Mouse (Mus musculus) hindbrain, postnatal 0 days (tissue): ENCODE data around the gene Fignl2. TPM values are rescaled to one million over a fixed set of nuclear protein-coding genes. Genes with fewer than 3 reads are reported as not detected.
"Not testable (repeated sequence)": the region's sequence is repeated elsewhere in the genome, so short reads cannot be mapped to it uniquely, and the experiment has no call there.

ENCODE experiments used
- ATAC-seq: fragments of 200-750 bp; cut with Nextera tagmentation; 2 replicates; pipeline ENCODE4 v1.8.0; 2017; ENCODE audit warnings: mild to moderate bottlenecking, moderate TSS enrichment, moderate library complexity
- DNase-seq: peaks from one replicate; pipeline ENCODE4 v3.0.0-alpha.2; 2015; ENCODE audit warnings: low spot score
- H3K27ac ChIP-seq: fragments of 300-500 bp; sonication (generic); 2 replicates; pipeline ENCODE4 v1.5.1; 2014; ENCODE audit warnings: mild to moderate bottlenecking
- H3K27me3 ChIP-seq: fragments of 300-500 bp; sonication (generic); 2 replicates; pipeline ENCODE4 v1.6.1; 2014; ENCODE audit warnings: low read length, mixed read lengths; ENCODE audit not compliant: insufficient read depth
- H3K36me3 ChIP-seq: fragments of 300-500 bp; sonication (generic); 2 replicates; pipeline ENCODE4 v1.6.1; 2014; ENCODE audit warnings: low read length, mixed read lengths; ENCODE audit not compliant: insufficient read depth
- H3K4me1 ChIP-seq: fragments of 300-500 bp; sonication (generic); 2 replicates; pipeline ENCODE4 v1.6.1; 2014; ENCODE audit warnings: antibody characterized with exemption, low read length, mixed read lengths; ENCODE audit not compliant: insufficient read depth
- H3K4me2 ChIP-seq: fragments of 300-500 bp; sonication (generic); 2 replicates; pipeline ENCODE4 v1.6.1; 2014; ENCODE audit warnings: low read depth, mild to moderate bottlenecking, low read length, moderate library complexity, mixed read lengths
- H3K4me3 ChIP-seq: fragments of 300-500 bp; sonication (generic); 2 replicates; pipeline ENCODE4 v1.5.1; 2014; ENCODE audit warnings: low read length
- H3K9ac ChIP-seq: fragments of 300-500 bp; sonication (generic); replicated peaks from 2 replicates; pipeline ENCODE4 v1.6.1; 2014; ENCODE audit warnings: mild to moderate bottlenecking, low read length, moderate library complexity, mixed read lengths
- H3K9me3 ChIP-seq: fragments of 300-500 bp; sonication (generic); 2 replicates; pipeline ENCODE4 v1.6.1; 2016; ENCODE audit warnings: low read length, mixed read lengths
- CTCF ChIP-seq: IDR thresholded peaks from 2 replicates; pipeline ENCODE4 v1.5.1; 2016; ENCODE audit warnings: antibody characterized with exemption, control low read depth, low read depth
- WGBS: fragments of 180-500 bp; shearing (Covaris S2); extraction: QIAGEN DNeasy Blood & Tissue Kit; methylation state at CpG from one replicate; pipeline ENCODE4 v1.1.7; 2014; 5-methylcytosine and 5-hydroxymethylcytosine counted together
- polyA plus RNA-seq: library from polyadenylated mRNA; unstranded; fragments of >200 nt; fragmentation: Nextera tagmentation; extraction: Ambion mirVana; gene quantifications from 2 replicates; pipeline ENCODE4 v1.2.1, GENCODE M21; 2015
- total RNA-seq: library from RNA; depleted of rRNA; stranded (reverse); fragments of >200 nt; gene quantifications from 2 replicates; pipeline ENCODE4 v1.2.3, GENCODE M21; 2014

Fignl2 gene
- total and polyA plus RNA-seq, 2 experiments from 2014 or later: 0.10 to 4.0 TPM

DNA sequence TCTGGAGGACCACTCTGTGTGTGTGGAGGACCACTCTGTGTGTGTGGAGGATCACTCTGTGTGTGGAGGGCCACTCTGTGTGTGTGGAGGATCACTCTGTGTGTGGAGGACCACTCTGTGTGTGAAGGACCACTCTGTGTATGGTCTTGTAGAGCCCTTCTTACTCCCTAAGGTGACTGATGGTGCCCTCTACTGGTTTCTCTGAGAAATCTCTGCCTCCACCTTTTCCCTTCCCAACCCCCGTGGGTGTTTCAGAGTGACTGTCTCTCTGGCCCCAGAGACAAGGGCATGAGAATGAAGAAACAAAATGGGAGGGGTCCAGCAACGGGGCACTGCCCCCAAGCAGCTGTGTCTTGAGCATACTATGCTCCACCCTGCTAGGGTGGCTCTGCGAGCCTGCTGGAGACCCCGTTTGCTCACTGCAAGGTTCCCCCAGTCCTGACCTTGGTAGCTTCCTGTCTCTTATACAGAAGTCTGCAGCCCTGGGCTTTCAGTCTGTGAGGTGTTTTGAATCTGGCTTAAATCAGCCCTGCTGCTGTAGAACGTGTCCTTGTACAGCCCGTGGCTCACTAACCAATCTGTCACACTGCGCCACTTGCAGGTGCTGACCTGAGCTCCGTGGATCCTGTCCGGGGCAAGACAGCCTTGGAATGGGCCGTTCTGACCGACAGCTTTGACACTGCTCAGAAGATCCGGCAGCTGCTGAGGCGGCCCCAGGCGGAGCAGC, 40.2 kb upstream of the Fignl2 start:
- Histone ChIP-seq H3K9me3 (no peaks in the 10 kb centered on the region), H3K4me3 (no peak overlapping the region), H3K9ac (no peak overlapping the region), H3K36me3 (no peaks in the 10 kb centered on the region), H3K27me3 (no peaks in the 10 kb centered on the region), H3K27ac (no peak overlapping the region), H3K4me1 (no peaks in the 10 kb centered on the region), H3K4me2 (no peak overlapping the region)
- peak; percentile 60 for TF ChIP-seq CTCF
- DNase-seq (peak; percentile 48), ATAC-seq (no peak)
- WGBS: 59% methylated on average over 14 of the region's 14 CpGs

- WGBS: 78% methylated on average over 5 of the region's 5 CpGs
- H3K9ac ChIP-seq: no peak within 1 kb of the TSS
- TF ChIP-seq CTCF: no peak
- no peak within 1 kb of the TSS for H3K27ac ChIP-seq
- H3K36me3 ChIP-seq: no peaks in the 10 kb centered on the region
- ATAC-seq (no peak), DNase-seq (no peak)
- no peaks in the 10 kb centered on the region for H3K4me1 ChIP-seq
- H3K4me2 ChIP-seq: no peak within 1 kb of the TSS
- no peaks in the 10 kb centered on the region for H3K9me3 ChIP-seq
- H3K27me3 ChIP-seq: no peaks in the 10 kb centered on the region
- H3K4me3 ChIP-seq: no peak within 1 kb of the TSS
These were observed 37.2 kb upstream of the Fignl2 start, which contains the start of gene Ankrd33 for GRCm38 (mm10) chr15:101115511-101116110. Gene Ankrd33 (plus strand): TSS chr15:101115755.

GRCm38 (mm10) chr15:101113778-101114177, 35.4 kb upstream of the Fignl2 start:
- ATAC-seq: not testable (repeated sequence)

GRCm38 (mm10) chr15:101113176-101113575, 34.8 kb upstream of the Fignl2 start:
- no peaks in the 10 kb centered on the region for H3K9me3 ChIP-seq
- WGBS: 70% methylated on average over 8 of the region's 8 CpGs
- H3K4me3 ChIP-seq: no peak overlapping the region
- DNase-seq (no peak), ATAC-seq (no peak)
- H3K27me3 ChIP-seq: no peaks in the 10 kb centered on the region
- H3K27ac ChIP-seq: no peak overlapping the region
- H3K4me2 ChIP-seq: no peak overlapping the region
- H3K36me3 ChIP-seq: no peaks in the 10 kb centered on the region
- no peak overlapping the region for H3K9ac ChIP-seq
- no peaks in the 10 kb centered on the region for H3K4me1 ChIP-seq
- TF ChIP-seq CTCF: no peak

More at GRCm38 (mm10) chr15:101113778-101114177, 35.4 kb upstream of the Fignl2 start:
- not testable (repeated sequence) for H3K9me3 ChIP-seq, H3K4me2 ChIP-seq, H3K27me3 ChIP-seq, DNase-seq, H3K36me3 ChIP-seq, H3K4me1 ChIP-seq, H3K27ac ChIP-seq, H3K9ac ChIP-seq, H3K4me3 ChIP-seq
- WGBS: 86% methylated on average over 2 of the region's 2 CpGs

DNA sequence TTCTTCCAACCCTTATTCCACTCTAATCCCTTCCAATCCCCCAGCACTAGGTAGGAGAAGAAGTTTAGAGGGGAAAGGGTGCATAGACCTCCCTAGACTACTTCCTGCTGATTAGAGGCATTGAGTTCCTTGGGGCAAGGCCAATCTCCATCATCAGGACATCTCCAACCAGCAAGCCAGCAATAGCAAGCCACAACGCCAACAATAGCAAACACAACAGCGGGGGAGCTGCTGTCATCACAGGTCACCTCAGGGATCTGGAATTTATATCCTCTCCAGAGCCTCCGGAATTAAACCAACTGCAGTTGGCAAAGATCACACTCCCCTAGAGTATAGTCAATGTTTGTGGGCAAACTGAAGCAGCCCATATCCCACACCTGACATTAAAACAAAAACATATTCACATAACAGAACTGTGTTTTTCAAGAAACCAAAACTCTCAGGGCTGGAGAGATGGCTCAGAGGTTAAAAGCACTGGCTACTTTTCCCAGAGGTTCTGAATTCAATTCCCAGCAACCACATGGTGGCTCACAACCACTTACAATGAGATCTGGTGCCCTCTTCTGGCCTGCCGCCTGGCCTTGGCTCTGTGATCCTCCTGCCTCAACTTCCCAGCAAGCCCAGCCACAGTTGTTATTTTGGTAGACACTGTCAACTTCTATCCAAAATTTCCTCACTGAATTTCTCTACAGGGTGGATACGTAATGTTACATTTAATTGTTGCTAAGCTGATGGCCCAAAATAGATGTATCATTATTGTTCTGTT, 29.7 kb upstream of the Fignl2 start:
- ATAC-seq (no peak), DNase-seq (no peak)
- H3K9ac ChIP-seq: no peak overlapping the region
- TF ChIP-seq CTCF: no peak
- H3K9me3 ChIP-seq: no peaks in the 10 kb centered on the region
- no peaks in the 10 kb centered on the region for H3K27me3 ChIP-seq
- WGBS: 86% methylated on average over 5 of the region's 5 CpGs
- no peak overlapping the region for H3K27ac ChIP-seq
- H3K4me1 ChIP-seq: no peaks in the 10 kb centered on the region
- no peak overlapping the region for H3K4me2 ChIP-seq
- H3K36me3 ChIP-seq: no peaks in the 10 kb centered on the region
- no peak overlapping the region for H3K4me3 ChIP-seq

DNA sequence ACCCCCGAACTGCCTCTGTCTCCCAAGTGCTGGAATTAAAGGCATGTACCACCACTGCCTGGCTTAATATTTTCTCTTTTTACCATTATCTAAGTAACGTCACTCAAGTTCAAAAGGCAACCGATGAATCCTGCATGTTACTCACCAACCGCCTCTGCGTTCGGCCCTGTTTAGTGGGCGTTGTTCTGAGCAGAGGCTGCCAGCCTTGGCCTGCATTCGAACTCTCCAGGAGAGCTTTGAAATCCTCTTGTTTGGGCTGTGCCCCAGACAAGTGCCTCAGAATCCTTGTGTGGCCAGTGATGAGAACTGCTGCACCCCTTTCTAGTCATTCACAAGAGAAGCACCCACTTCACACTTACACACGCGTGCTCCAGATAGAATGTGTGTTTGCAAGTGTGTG, 27.6 kb upstream of the Fignl2 start:
- TF ChIP-seq CTCF: no peak
- no peaks in the 10 kb centered on the region for H3K9me3 ChIP-seq
- 0 out of 2 replicates have a peak overlapping the region, but pooled peaks have one; percentile 24 for H3K4me2 ChIP-seq
- H3K9ac ChIP-seq: no peak overlapping the region
- no peak for ATAC-seq
- H3K27me3 ChIP-seq: no peaks in the 10 kb centered on the region
- H3K36me3 ChIP-seq: no peaks in the 10 kb centered on the region
- no peak overlapping the region for H3K4me3 ChIP-seq
- no peak for DNase-seq
- H3K4me1 ChIP-seq: no peaks in the 10 kb centered on the region
- WGBS: 84% methylated on average over 10 of the region's 10 CpGs
- no peak overlapping the region for H3K27ac ChIP-seq
